Mouse (Mus musculus): ENCODE measurements around the gene Prune2.

Prune2 gene

DNA sequence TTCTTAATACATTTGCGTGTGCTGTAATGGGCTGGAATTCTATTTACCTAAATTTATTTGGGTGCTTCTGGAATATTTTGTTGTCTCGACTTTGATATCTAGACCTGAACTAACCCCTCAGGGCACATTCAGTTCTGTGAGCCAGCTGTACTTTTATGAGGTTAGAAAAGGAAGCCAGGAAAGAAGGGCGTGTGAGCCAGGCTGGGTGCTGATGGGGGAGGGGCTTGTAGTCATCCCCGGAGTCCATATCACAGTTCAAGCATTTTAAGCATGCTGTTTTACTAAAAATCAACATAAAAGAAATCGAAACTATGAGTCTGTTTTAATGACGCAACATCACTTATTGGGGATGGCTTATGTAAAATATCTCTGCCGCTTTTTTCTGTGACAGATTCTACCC is 42.0 kb downstream of the Prune2 start:
- no peak for DNase-seq (ENCODE audit: inconsistent ontology term)

DNA sequence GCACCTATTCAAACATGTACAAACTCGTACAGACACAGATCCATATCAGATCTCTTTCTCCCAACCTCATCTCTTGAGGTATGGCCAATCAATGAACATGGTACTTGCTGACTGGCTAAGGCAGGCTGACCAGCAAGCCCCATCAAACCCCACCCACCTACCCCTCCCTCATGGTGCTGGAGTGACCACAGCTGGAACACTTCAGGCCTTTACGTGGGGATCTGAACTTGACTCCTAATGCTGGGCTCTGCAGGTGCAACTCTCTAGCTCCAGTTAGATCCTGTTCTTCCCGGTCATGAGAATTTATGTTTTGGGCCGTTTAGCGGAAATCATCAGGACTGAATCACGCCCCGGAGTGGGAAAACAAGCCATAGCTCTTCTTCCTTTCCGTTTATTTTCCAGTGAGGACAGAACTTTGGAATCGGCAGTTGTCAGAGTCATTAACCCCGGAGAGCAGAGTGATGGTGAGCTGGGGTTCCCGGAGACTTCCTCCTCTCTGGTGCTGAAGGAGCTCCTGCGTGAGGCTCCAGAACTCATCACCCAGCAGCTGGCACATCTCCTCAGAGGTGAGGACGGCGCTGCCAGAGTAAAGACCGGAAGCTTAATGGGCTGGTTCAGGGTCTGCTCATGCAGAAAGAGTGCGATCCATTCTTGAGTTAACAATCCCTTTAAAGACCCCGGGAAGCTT is 50.4 kb downstream of the Prune2 start:
- no peak for DNase-seq (ENCODE audit: inconsistent ontology term)

DNA sequence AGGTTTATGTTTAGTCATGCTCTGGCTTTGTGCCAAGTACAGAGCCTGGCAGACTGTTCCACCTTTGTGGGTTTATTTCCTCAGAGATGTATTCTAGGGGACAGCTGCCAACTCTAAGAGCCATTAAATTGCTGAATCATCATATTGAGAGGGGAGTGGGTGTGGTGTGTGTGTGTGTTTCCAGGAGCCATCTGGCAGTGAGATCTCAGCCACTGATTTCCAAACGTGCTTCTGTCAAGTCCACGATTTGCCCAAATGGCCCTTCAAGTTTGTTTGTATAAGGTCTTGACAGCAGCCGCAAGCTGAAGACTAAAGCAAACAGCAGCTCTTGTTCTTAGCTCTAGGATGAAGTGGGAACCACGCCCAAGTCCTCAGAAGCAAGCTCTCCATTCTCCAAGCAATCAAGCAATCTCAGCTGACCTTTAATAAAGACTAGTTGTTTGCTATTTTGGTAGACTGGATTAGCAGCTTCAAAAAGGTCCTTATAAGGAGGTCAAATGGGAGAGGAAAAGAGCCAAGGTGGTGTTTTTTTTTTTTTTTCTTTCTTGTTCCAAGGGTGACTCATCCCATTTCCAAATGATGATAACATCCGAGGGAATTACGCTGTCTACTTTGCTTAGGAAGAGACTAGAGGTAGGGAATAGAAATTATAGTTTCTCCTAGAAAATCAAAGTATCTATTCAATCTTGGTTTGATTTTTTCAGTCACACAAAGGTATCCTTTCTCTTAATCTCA is 55.5 kb downstream of the Prune2 start:
- DNase-seq (ENCODE audit: inconsistent ontology term), result peak; percentile 78

DNA sequence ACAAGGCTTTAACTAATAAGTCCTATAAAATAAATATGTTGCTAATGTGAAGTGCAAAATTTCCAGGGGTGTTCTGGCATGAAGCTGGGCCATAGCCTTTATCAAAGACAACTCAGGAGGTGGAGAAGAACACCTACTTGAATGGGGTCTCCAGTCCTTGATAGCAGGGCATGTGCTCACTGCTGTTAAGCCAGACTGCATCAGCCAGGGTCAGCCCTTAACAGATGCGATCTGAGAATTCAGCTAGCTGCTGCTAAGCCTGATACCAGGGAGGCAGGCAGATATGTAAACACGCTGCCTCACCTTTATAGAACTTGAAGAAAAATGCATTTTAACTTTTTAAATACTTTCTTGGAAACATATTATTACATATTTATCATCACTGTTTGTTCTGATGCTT is 57.2 kb downstream of the Prune2 start:
- no peak for DNase-seq (ENCODE audit: inconsistent ontology term)

DNA sequence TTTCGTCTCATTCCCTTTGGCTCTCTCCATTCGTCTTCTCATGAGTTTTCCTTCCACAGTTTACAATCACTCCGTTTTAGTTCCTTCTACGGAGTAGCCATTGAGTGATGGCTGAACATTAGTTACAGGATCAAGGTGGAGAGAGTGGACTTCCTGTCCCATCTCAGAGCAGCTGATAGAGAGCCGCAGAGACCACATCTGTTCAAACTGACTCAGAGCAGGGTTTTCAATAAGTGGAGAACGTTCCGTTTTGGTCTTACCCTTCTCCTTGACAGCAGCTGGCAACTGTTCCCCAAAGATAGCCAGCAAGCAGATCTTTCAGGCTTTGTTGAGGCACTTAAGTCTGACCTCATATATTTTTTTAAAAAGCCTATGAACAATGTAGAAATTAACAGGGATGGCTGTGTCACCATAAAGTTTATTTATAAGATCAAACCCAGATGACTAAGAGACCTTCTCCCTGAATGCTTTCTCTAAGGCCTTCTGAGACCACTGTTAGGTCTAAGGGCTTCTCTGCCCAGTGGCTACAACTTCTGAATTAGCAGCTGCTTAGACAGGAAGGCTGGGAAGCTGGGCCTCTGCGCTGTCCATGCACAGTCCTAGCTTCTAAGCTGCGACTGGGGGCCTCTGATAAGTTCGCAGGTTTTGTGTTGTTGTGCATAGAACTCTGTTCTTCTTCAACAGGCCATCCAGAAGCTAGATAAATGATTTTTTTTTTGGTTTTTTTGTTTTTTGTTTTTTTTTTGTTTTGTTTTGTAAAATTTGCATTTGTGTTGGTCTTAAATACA is 58.6 kb downstream of the Prune2 start:
- no peak for DNase-seq (ENCODE audit: inconsistent ontology term)

DNA sequence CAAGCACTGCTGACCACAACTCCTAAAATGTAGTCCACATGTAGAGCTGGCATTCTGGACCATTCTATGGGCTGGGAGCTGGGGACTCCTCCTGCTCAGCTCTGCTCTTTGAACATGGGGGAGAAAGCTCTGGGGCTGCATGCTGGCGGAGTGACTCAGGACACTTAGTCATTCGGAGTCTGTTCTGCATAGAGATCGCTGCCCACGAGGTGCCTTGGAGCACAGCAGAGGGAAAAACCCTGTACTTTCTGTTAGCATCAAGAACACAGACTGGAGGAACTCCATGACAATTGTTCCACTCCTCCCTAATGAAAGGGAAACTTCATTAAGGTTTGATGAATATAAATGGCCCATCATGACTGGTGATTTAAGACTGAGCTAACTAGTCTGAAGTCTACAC is 68.8 kb downstream of the Prune2 start:
- peak; percentile 45 for DNase-seq (ENCODE audit: inconsistent ontology term)

DNA sequence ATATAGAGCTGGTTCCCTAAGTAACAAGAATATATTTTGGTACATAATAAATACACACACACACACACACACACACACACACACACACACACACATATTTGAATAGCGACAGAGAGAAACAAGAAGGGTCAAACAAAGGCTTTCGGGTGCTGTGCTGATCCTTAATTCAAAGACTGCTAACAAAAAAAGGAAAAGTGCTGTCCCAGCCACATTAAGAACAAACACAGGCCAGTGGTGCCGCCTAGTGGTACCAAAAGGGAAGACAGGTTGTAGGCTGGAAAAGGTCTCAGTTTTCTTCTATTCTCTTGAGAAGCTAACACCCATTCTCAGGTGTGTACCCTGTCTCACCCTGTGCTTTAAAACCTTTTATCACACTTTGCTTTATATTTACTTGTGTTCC is 74.4 kb downstream of the Prune2 start:
- peak; percentile 75 for DNase-seq (ENCODE audit: inconsistent ontology term)

DNA sequence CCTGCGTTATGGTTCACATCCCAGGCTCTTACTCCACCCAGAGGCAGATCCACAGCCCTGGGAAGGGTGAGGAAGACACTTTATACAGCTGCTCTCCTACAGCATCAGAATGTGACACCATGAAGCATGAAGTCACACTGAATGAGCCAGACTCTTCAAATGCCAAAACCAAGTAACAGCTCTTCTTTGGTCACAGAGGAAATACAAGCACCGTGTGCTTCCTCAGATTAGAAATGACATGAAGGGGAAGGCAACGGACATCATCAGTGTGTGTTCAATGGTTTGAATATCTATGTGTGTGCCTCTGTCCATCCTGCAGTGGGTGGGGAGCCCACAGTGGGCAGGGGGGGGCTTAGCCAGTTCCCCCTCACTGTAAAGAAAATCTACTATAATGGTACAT is 76.4 kb downstream of the Prune2 start:
- no peak for DNase-seq (ENCODE audit: inconsistent ontology term)

DNA sequence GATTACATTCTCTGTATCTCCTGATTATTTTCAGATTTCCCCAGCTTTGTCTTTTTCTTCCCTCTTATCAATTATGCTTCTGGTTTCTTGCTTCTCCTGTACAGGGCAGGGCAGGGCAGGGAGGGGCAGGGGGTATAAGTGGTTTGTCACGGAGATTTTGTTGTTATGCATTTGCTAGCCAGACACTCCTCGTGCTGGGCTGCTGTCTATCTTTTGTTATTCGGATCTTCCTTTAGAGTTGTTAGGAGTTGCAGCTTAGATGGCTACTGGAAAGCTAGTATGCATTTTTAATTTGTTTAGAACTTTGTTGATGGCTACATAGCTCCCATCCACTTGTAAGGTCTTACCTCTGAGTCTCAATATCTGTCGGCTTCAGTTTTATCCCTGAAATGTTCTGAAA is 91.0 kb downstream of the Prune2 start:
- DNase-seq (ENCODE audit: inconsistent ontology term), result no peak

DNA sequence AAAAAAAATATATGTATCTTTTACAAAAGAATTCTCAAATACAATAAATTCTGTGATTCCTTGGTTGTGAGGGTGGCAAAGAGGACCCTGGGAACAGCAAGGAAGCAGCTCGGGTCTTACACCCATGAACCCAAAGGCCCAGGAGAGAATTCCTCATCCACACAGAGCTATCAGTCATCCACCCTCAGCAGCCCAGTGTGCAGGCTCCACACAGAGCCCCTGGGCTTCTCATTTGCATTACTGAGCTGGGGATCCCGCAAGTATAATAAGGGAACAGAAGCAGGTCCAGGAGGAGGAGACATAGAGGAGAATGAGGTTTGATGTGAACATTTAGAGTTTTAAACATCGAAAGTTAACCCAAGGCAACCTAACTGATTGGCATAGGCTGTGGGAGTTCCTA is 100.0 kb downstream of the Prune2 start:
- DNase-seq (ENCODE audit: inconsistent ontology term), result no peak

DNA sequence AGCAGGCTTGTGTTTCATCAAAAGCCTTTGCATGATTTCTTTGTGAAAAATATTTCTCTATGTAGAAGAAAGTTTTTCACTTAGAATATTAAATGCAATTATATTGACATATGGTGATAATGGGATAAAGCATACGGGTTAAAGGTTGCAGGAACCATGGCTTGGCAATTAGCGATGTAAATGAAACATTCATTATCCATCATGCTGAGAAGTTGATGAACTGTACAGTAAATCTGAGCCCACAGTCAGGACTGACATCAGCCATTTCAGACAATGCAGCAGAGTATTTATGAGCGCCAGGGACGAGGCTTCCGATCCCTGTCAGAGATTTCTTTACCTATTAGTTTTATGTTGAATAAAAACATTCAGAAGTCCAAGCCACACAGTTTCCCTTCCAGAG is 104.2 kb downstream of the Prune2 start:
- DNase-seq (ENCODE audit: inconsistent ontology term), result peak; percentile 9

DNA sequence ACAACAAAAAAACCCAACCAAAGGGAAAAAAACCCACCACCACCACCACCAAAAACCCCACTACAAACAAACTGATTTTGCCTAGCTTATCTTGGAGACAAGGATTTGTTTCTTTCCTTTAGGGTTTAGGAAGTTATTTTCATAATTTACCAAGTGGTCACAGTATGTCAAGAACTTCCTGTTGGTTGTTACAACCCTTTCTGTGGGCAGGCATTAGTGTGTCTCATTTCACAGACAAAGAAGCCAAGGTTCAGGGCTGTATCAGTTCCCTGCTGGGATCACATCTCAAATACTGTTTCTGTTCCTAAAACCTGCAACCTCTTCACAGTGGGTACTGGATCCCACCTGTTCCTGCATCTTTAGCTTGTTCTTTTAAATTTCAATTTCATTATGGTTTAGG is 108.5 kb downstream of the Prune2 start:
- DNase-seq (ENCODE audit: inconsistent ontology term), result no peak

DNA sequence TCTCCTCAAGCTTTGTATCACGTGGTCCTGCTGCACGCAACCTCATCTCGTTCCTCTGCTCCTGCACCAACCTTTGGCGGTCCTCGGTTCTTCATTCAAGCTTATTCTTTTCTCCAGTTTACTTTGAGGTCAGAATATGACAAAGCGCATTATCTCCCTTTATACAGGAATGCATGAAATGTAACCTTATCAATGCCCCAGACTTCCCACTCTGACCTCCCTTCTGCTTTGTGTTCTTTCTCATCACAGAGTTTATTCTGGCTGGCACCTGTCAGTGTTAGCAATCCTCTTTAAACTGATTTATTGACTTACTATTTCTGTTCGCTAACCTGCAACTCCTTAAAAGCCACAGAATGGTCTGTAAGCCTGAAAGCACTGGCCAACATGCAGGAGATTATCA is 113.1 kb downstream of the Prune2 start:
- DNase-seq (ENCODE audit: inconsistent ontology term), result no peak

DNA sequence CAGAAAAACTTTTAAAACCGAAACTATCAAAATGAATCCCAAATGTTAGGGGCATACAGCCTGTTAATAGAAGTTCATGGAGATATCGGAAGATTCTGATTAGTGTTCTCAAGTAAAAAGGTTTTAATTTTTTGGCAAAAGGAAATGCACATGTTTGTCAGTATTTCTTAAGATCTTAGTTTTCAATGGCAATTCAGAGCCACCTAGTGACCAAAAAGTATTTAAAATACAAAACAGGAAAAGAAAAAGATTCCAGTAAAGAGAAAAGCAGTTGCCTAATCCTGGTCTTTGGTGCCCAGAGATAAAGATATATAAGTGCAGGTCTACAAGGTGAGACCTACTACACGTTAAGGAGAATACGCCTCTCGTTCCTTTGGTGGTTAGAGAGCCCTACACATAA is 115.3 kb downstream of the Prune2 start:
- no peak for DNase-seq (ENCODE audit: inconsistent ontology term)

DNA sequence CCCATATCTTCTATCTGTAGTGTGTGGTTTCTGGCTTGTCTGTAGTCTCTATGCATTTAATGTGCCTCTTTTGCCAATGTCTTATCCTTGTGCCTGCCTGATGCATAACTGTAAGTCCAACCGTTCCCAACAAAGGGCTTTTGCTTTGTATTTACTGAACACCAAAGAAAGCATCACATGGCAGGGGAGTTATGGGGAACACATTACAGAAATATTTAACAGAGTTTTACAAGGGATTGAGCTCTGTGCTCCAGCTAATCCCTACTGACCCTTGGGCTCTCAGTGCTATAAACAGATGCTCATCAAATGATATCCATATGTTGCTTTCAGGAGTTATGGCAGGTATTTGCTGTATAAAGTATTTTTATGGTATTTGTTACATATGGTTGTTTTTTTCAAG is 116.3 kb downstream of the Prune2 start:
- no peak for DNase-seq (ENCODE audit: inconsistent ontology term)

DNA sequence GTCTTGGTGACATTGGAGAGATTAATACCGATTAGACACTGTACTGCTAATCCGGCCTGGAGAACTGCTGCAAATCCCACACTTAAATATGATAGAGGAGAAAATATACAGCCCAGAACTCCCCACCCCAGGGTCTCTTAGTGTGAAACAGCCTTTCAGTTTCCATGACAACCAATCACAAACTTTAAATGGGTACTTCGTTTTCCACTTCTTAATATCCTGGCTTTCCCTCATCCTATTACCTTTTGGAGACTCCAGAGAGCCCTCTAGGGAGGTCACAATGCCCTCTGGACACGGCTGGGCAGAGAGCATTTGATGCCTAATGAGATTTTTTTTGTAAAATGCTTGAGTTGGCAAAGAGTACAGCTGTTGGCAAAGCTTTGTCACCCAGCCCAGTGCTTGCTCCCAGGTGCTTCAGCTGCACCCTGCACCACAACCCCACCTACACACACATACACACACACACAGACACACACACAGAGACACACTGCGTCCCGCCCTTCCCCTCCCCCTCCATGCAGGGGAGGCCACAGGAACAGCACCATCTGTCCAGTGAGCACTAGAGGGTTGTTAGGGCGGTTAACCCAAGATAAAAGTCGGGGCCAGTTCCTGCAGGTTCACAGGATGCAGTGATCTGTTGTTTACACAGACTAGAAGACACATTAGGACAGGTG is 122.9 kb downstream of the Prune2 start:
- DNase-seq (ENCODE audit: inconsistent ontology term), result no peak

DNA sequence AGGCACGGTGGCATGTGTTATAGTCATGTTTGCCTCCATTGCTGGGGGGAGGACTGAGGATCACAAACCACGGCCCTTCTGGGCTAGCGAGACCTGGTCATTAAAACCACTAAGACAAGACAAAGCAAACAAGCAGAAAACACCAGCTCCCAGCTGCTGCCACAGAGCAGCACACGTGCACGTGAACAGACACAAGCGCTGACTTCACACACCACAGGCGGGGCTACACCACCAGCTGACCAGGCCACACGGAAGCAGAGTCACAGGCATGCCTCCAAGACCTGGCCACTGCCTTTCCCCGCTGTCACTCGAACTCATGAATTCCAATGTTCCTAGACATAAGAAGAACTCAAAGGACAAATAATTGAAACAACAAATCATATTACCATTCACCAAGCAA is 125.5 kb downstream of the Prune2 start:
- no peak for DNase-seq (ENCODE audit: inconsistent ontology term)

DNA sequence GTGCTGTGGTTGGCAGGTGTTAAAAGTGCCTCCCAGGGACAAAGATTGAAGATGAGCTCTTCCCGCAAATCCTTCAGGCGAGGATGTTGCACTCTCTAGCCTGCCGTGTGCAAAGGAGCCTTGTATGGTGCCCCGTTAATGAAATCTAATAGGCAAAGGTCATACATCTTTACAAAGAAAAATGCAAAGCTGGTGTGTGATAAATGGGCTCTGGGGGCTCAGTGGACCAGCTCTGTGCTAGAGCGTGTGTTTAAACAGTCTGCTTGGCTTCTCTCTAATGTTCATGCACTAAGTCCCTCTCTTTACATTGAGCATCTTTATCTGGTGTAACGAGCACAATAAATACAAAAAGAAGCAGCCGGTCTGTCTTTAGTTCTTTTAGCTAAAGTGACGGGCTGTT is 138.1 kb downstream of the Prune2 start:
- no peak for DNase-seq (ENCODE audit: inconsistent ontology term)

DNA sequence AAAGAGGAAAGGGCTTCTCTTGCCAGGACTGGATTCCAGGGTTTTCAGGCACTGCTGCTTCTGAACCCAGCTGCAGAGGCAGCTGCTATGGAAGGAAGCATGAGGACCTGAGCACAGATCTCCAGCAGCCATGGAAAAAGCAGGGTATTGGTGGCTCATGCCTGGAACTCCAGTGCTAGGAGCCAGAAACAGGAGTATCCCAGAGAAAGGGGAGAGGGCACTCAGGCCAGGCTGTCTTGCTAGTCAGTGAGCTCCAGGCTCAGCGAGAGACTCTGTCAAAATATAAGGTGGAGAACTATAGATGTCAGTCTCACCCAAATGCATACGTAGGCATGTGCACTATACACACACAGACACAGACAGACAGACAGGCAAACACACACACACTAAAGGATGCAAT is 140.4 kb downstream of the Prune2 start:
- DNase-seq (ENCODE audit: inconsistent ontology term), result no peak

DNA sequence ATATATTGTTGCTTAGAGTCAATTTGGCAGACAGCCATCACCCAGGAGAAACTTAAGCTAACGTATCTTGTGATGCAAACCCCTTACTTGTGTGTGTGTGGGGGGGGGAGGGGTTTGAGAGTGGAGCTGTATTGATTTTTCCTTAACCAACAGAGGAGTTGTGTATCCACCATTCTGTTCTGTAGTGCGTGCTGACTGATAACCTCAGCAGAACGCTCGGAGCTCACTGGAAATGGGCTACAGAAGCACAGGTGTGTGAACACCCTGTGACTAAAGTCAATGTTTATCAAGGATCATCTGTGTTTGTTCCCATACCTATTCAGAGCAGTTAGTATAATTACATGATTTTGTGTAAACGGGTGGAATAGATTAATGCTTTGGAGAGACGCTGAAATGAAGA is 141.3 kb downstream of the Prune2 start:
- no peak for DNase-seq (ENCODE audit: inconsistent ontology term)

DNA sequence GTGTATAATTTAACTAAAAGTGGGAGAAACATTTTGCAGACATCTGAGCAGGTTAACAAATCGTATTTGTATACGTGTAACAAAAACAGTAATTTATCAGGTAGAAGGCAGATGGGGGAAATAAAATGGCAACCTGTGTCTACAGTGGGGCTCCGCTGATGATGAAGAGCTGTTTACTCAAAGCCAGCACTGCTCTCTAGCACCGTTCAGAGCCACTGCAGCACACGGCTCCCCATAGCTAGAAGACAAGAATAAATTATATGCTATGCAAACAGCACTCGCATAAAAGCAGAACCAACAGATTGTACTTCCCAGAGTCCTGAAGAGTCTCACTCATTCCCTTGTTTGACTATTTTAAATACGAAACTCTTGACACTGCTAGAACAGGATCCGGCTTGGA is 152.9 kb downstream of the Prune2 start:
- no peak for DNase-seq (ENCODE audit: inconsistent ontology term)

DNA sequence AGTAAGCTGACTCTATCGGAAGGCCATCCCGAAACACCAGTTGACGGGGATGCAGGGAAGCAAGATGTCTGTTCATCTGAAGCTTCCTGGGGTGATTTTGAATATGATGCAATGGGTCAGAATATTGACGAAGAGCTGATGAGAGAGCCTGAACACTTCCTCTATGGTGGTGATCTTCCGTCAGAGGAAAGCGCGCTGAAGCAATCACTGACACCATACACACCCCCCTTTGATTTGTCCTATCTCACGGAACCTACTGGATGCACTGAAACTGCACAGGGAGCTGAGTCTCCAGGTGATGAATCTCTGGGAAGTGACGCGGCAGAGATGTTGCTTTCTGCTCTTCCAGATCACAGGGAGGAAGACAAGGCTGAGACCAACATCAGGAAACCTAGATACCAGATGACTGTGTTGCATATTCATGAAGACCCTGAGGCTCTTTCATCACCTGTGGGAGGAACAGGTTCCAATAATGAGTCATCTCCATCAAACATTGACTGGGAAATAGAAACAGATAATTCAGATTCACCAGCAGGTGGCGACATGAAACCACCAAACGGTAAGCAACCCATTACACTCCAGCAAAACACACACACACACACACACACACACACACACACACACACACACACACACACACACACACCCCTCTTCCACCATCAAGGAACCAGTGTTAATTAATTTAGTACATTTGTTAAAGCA is 168.3 kb downstream of the Prune2 start:
- DNase-seq (ENCODE audit: inconsistent ontology term), result peak; percentile 27
